Mouse (Mus musculus) large intestine, adult 2 months (tissue): ENCODE results near the gene Prkaa1. TPM values are rescaled to one million over a fixed set of nuclear protein-coding genes. Genes with fewer than 3 reads are reported as not detected.
A peak's percentile ranks its signal among the peaks of the same experiment; 100 is the strongest.

Experiments
- DNase-seq: peaks from one replicate; pipeline ENCODE4 v3.0.0-alpha.2; 2012; ENCODE audit warnings: low read depth, low spot score
- WGBS: fragments of 180-500 bp; shearing (Covaris S2); methylation state at CpG from one replicate; pipeline ENCODE4 v1.1.7; 2018; 5-methylcytosine and 5-hydroxymethylcytosine counted together
- polyA plus RNA-seq: library from polyadenylated mRNA; depleted of rRNA; stranded (reverse); fragments of >200 nt; gene quantifications from 2 replicates; pipeline ENCODE4 v1.2.3, GENCODE M21; 2012; rRNA removed

Prkaa1 gene
- 5.1 and 6.1 TPM in 2 replicates for polyA plus RNA-seq

DNA sequence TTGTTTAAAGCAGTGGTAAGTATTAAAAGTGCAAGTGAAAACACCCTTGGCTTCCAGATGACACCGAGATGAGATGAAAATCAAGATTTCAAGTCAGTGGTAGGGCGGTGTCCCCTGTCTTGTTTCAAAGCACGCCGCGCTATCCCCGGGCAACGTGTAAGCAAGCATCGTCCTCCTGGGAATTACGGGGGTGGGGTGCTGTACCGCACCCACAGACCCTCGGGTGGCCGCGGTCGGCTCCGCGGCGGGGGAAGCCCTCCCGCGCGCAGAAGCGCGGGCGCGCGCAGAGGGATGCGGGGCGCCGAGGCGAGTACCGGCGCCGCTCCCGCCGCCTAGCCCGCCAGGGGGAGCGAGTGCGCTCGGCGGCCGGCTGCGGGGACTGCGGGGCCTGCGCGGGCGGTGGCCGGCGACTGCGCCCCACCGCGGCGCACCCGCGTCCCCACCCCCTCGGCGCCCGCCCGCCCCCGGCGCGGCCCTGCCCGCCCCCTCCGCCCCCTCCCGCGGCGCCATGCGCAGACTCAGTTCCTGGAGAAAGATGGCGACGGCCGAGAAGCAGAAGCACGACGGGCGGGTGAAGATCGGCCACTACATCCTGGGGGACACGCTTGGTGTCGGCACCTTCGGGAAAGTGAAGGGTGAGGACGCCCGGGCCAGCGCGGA, at the start of gene Prkaa1:
TSS of gene Prkaa1 (plus strand) at position 501 of the 660 bp plus-strand sequence.
- WGBS, result under 1% methylated on average over 69 of the region's 80 CpGs
- no peak for DNase-seq

GRCm38 (mm10) chr15:5095534-5096301, 47.9 kb upstream of the Prkaa1 start:
- 66% methylated on average over 11 of the region's 11 CpGs for WGBS
- DNase-seq, result no peak

- DNase-seq, result no peak
- WGBS, result 91% methylated on average over 1 of the region's 1 CpGs
Observed at GRCm38 (mm10) chr15:5097376-5097775, 46.3 kb upstream of the Prkaa1 start.

DNA sequence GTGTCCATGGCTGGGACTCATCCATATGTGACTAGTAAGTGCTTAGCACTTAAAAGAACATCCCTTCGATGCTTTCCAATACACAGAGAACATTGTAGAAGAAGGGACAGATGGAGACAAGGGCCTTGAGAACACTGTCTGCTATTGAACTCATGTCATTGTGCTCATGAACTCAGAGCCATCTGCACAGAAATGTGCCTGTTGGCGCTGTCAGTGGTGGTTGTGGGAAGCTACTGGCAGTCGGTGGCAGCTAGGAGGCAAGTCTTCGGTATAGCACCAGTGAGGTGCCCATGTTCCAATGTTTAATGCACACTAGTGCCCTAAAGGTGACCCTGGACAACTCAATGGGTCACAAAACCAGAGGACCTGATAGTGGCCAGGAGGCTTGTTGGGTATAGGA, 41.3 kb upstream of the Prkaa1 start:
- DNase-seq, result no peak
- WGBS, result 96% methylated on average over 4 of the region's 4 CpGs

- DNase-seq, result no peak
- 83% methylated on average over 6 of the region's 6 CpGs for WGBS
Observed at GRCm38 (mm10) chr15:5105891-5106290, 37.8 kb upstream of the Prkaa1 start.

GRCm38 (mm10) chr15:5106293-5106692, 37.4 kb upstream of the Prkaa1 start:
- DNase-seq, result no peak
- WGBS, result 39% methylated on average over 2 of the region's 2 CpGs

DNA sequence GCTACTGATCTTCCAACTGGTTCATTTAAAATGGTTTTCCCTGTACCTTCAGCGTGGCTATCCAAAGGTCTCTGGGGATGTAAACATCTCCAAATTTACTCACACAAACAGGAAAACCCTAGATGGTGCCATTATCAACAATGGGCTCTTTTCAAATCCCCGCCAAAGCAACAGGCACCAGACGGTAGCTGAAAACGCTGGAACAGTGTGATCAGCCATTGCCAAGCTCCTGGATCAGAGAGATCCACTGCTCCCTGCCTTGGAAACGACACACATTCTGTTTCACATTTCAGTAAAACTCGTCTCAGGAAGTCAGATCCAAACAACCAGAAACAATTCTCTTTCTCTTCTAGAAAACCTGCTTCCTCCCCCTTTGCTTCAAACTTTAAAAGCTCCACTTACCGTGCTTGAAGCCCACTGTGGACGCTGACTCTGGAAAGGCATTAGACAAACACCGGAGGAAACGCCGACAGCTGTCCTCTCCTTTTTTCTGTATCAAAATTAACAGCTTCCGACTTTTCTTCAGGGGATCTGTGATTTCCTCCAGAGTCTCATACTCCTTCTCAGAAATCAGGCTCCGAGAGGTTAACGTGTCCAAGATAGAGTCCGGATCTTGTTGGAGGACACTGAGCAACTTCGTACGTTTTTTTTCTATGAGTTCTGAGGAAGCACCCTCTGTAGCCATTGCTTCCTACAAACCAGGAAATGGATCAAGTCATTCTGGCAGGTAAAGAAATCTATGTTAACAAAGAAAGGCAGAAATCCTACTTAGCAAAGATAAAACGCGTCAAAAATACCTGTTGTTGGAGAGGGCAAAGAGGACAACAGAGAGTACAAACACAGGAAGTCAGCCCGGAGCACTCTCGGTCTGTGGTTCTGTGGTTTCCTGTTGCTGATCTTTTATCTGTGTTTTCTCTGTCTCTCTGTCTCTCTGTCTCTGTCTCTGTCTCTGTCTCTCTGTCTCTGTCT, 35.7 kb upstream of the Prkaa1 start, which contains the start of gene Card6:
TSS of gene Card6 (minus strand) at position 854 of the 969 bp plus-strand sequence.
- 30% methylated on average over 21 of the region's 21 CpGs for WGBS
- no peak for DNase-seq

DNA sequence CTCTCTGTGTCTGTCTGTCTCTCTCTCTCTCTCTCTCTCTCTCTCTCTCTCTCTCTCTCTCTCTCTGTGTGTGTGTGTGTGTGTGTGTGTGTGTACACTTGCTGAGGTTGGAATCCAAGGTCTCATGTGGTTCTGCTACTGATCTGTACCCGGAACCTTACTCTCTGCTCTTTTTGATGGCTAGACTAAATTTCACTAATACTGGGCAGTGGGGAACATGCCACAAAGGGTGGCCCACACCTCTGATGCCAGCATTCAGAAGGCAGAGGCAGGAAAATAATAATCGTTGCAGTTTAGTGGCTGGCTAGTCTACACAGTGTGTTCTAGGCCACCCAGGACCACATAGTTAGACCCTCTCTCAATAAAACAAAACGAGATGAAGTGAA, 35.0 kb upstream of the Prkaa1 start:
- 55% methylated on average over 3 of the region's 3 CpGs for WGBS
- no peak for DNase-seq

GRCm38 (mm10) chr15:5112651-5113050, 31.0 kb upstream of the Prkaa1 start:
- no peak for DNase-seq
- WGBS, result 82% methylated on average over 3 of the region's 3 CpGs

- no peak for DNase-seq
- 28% methylated on average over 8 of the region's 8 CpGs for WGBS
Observed at GRCm38 (mm10) chr15:5115173-5115572, 28.5 kb upstream of the Prkaa1 start.

DNA sequence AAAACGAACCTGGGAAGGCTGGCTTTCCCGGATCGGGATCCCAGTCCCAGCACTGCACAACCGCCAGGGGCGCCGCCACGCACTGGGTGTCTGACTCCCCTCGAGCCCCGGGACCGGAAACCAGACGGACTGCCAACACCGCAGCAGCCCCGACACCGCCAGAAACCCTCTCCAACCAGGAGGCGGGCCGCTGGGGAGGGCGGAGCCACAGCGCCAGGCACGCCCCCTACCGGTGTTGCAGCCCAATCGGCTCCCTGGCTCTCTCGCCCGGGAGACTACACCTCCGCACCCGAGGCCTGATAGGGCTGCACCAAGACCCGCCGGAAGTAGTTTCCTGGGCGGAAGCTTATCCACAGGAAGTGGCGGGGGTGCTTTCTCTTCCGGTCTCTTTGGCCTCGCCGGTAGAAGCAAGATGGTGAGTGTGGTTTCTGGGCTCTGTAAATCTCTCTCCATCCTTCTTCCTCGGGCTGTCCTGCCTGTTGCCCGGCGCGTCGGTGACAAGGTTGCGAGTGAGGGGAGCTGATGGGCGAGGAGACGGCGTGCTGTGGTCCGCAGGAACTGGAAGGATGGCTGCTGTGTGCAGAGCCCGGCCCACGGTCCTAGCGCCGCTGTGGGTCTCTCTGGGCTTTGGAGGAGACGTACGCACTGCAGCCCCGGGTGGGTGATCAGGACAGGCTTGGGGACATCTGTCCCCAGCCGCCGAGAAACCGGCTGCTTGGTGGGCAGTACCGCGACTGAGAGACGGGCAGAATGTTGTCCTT, 27.2 kb upstream of the Prkaa1 start, which contains the start of gene Rpl37:
TSS of gene Rpl37 (plus strand) at position 376 of the 761 bp plus-strand sequence.
- WGBS, result under 1% methylated on average over 55 of the region's 55 CpGs
- DNase-seq, result peak; percentile 88

GRCm38 (mm10) chr15:5117031-5117601, 26.5 kb upstream of the Prkaa1 start:
- DNase-seq, result no peak
- 3% methylated on average over 22 of the region's 22 CpGs for WGBS

- DNase-seq, result no peak
- WGBS, result 60% methylated on average over 9 of the region's 9 CpGs
Observed at GRCm38 (mm10) chr15:5118626-5119025, 25.0 kb upstream of the Prkaa1 start.

DNA sequence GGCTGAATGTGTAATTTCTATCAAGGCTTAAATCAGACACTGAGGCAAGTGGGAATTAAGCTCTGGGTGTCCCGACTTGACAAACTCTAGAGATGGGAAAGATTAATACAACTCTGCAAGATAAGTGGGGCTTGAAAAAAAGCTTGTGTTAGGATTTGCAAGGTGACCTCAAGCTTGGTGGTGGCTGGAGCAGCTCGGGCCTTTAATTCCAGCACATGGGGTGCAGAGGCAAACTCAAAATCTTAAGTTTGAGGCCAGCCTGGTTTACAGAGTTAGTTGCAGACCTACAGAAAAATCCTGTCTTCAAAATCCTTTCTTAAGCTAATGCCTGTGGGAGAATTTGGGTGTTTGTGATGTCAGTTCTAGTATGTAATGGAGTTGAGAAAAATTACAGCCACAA, 24.5 kb upstream of the Prkaa1 start:
- 82% methylated on average over 2 of the region's 2 CpGs for WGBS
- DNase-seq, result no peak

- no peak for DNase-seq
- WGBS, result 78% methylated on average over 2 of the region's 2 CpGs
Observed at GRCm38 (mm10) chr15:5119707-5120106, 24.0 kb upstream of the Prkaa1 start.

GRCm38 (mm10) chr15:5121535-5122313, 21.9 kb upstream of the Prkaa1 start:
- 83% methylated on average over 12 of the region's 12 CpGs for WGBS
- DNase-seq, result no peak

GRCm38 (mm10) chr15:5126456-5126855, 17.2 kb upstream of the Prkaa1 start:
- DNase-seq, result no peak
- 73% methylated on average over 4 of the region's 4 CpGs for WGBS

- 42% methylated on average over 2 of the region's 2 CpGs for WGBS
Observed at GRCm38 (mm10) chr15:5127487-5127886, 16.2 kb upstream of the Prkaa1 start.

More at GRCm38 (mm10) chr15:5127487-5127886, 16.2 kb upstream of the Prkaa1 start:
- DNase-seq, result no peak
